Mouse (Mus musculus): Measurements from ENCODE around the gene Larp6.

Gene Larp6

GRCm38 (mm10) chr9:60712771-60713541, at the start of gene Larp6:
Gene Larp6, plus strand, starts transcription at chr9:60712989.
- DNase-seq (ENCODE audit: low read depth, low spot score), result peak; percentile 89

- peak; percentile 98 for DNase-seq (ENCODE audit: low read depth, low spot score)
Measured at GRCm38 (mm10) chr9:60664385-60664784, 48.4 kb upstream of the Larp6 start.

- no peak for DNase-seq (ENCODE audit: low read depth, low spot score)
Measured at GRCm38 (mm10) chr9:60664866-60665265, 47.9 kb upstream of the Larp6 start.

GRCm38 (mm10) chr9:60665535-60665934, 47.3 kb upstream of the Larp6 start:
- DNase-seq (ENCODE audit: low read depth, low spot score), result no peak

GRCm38 (mm10) chr9:60668886-60669285, 43.9 kb upstream of the Larp6 start:
- DNase-seq (ENCODE audit: low read depth, low spot score), result peak; percentile 78

- peak; percentile 84 for DNase-seq (ENCODE audit: low read depth, low spot score)
Measured at GRCm38 (mm10) chr9:60672568-60672967, 40.2 kb upstream of the Larp6 start.

- peak; percentile 57 for DNase-seq (ENCODE audit: low read depth, low spot score)
Measured at GRCm38 (mm10) chr9:60674780-60675179, 38.0 kb upstream of the Larp6 start.

GRCm38 (mm10) chr9:60676429-60676828, 36.4 kb upstream of the Larp6 start:
- DNase-seq (ENCODE audit: low read depth, low spot score), result peak; percentile 63

GRCm38 (mm10) chr9:60678913-60679312, 33.9 kb upstream of the Larp6 start:
- DNase-seq (ENCODE audit: low read depth, low spot score), result no peak

GRCm38 (mm10) chr9:60681005-60681404, 31.8 kb upstream of the Larp6 start:
- no peak for DNase-seq (ENCODE audit: low read depth, low spot score)

- DNase-seq (ENCODE audit: low read depth, low spot score), result peak; percentile 55
Measured at GRCm38 (mm10) chr9:60682753-60683152, 30.0 kb upstream of the Larp6 start.

GRCm38 (mm10) chr9:60687415-60687814, 25.4 kb upstream of the Larp6 start:
- peak; percentile 85 for DNase-seq (ENCODE audit: low read depth, low spot score)

GRCm38 (mm10) chr9:60687891-60688324, 24.9 kb upstream of the Larp6 start, which contains the start of gene Lrrc49:
Gene Lrrc49, minus strand, starts transcription at chr9:60688158.
- peak; percentile 98 for DNase-seq (ENCODE audit: low read depth, low spot score)

GRCm38 (mm10) chr9:60692624-60693023, 20.2 kb upstream of the Larp6 start:
- DNase-seq (ENCODE audit: low read depth, low spot score), result peak; percentile 35

GRCm38 (mm10) chr9:60693986-60694385, 18.8 kb upstream of the Larp6 start:
- no peak for DNase-seq (ENCODE audit: low read depth, low spot score)

- DNase-seq (ENCODE audit: low read depth, low spot score), result peak; percentile 54
Measured at GRCm38 (mm10) chr9:60696271-60696985, 16.4 kb upstream of the Larp6 start.

- DNase-seq (ENCODE audit: low read depth, low spot score), result peak; percentile 88
Measured at GRCm38 (mm10) chr9:60699581-60700231, 13.1 kb upstream of the Larp6 start.

- DNase-seq (ENCODE audit: low read depth, low spot score), result no peak
Measured at GRCm38 (mm10) chr9:60707594-60707993, 5.2 kb upstream of the Larp6 start.

GRCm38 (mm10) chr9:60708606-60709005, 4.2 kb upstream of the Larp6 start:
- DNase-seq (ENCODE audit: low read depth, low spot score), result no peak

GRCm38 (mm10) chr9:60709721-60710120, 3.1 kb upstream of the Larp6 start:
- DNase-seq (ENCODE audit: low read depth, low spot score), result no peak

- no peak for DNase-seq (ENCODE audit: low read depth, low spot score)
Measured at GRCm38 (mm10) chr9:60712011-60712410, 778 bp upstream of the Larp6 start.

- DNase-seq (ENCODE audit: low read depth, low spot score), result peak; percentile 36
Measured at GRCm38 (mm10) chr9:60713616-60714015, 827 bp downstream of the Larp6 start.
